Mouse (Mus musculus) cerebral cortex, adult 2 months (tissue): Measurements from ENCODE around the gene Tbc1d22a.

Experiments
- WGBS: fragments of 180-500 bp; shearing (Covaris S2); methylation state at CpG from one replicate; pipeline ENCODE4 v1.1.7; 2018; 5-methylcytosine and 5-hydroxymethylcytosine counted together

Tbc1d22a gene

DNA sequence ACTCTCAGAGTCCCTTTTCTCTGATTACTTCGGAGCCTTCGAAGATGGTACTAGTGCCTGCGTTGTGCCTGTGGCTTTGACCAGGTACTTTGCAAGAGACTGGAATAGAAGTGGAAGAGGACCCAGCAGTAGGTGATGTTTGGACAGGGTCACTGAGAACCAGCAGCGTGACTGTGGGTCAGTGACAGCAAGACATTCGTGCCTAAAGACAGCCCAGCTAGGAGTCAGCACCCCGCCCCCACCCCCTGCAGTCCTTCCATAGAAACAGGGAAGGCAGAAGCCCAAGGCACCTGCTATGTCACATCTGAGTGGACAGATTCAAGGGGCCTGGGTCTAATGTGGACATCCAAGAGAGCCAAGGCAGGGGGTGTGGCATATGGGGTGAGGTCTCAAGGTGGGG, 295.3 kb downstream of the Tbc1d22a start:
- WGBS: 73% methylated on average over 6 of the region's 6 CpGs

DNA sequence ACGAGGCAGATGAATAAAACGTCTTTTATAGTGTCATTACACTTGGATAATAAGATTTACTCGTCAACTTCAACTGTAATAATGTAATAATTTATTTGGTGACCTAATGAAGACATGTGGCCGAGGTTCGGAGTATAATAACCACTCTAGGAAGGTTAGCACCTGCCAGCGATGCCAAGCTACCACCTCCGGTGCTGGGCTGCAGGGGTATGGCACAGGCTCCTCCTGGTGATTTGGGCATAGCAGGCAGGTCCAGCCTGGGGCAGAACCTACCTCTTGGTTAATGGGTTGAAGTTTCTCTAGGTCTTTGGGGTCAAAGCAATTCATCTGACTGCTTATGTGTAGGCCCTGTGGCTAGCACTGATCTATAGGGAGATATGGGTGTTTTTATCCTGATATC, 296.9 kb downstream of the Tbc1d22a start:
- WGBS: 90% methylated on average over 7 of the region's 7 CpGs

DNA sequence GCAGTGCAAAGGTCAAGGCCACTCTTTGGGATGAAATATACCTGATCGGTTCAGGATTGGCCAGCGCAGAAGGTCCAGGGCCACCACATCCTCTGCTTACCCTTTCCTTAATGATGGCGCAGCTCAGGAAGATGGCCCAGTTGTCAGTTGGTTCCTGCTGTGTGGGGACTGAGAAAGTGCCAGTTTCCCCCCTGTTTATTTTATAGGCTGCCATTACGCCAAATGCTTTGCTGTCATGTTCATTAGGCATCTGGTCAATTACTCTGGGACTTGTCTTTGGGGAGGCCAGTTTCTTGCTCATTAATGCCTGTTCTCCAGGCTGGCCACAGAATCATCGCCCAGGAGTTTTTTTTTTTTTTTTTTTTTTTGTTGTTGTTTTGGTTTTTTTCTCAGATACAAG, 299.1 kb downstream of the Tbc1d22a start:
- WGBS: 94% methylated on average over 5 of the region's 5 CpGs

DNA sequence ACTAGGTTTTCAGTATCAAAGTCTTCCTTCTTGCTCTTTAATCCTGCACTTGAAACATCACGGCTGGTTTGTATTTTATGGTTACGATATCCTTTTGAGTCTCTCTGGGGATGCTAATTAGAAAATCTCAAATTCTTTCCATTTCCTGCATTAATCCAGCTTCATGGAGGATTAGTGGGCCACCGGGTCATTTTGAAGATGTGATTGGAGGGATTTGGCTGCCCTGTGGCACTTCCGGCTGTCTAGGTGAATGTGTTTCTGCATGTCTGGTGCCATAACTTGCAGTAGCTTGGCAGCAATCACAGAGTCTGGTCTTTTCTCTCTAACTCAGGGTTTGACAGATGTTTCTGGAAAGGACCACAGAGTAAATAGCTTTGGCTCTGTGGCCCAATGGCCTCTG, 305.9 kb downstream of the Tbc1d22a start:
- 82% methylated on average over 4 of the region's 4 CpGs for WGBS

DNA sequence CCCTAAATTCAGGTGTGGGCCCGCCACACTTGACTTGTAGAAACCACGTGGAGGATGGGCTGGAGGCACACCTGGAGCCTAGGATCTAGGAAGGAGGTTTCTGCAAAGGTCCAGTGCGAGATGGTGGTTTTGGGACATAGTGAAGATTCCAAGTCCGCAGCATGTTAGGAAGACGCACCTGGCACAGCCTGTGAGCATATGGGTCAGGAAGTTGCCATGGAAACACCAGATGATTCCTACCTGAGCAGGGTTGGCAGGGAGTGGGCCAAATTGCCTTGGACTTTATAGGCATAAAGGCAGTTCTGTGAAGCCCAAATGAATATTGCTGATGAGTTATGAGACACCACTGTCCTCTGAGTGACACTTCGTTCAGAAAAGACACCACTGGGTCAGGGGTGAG, 321.1 kb downstream of the Tbc1d22a start:
- WGBS: 90% methylated on average over 6 of the region's 6 CpGs

DNA sequence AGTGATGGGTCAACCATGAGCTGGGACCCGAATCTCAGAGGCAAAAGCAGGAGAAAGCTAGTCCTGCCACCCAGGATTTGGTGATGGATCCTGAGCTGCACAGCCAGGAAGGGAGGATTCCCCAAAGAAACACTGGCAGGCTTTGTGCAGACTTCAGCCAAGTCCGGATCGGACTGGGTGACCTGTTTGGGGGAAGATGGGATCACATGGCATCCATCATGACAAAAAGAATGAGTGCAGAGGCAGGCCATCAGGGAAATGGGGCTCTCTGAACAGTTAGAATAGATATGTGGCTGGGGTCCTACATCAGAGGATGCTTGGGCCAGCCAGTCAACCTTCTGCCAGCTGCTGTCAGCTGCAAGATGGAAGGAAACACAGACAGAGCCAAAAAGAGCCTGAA, 328.1 kb downstream of the Tbc1d22a start:
- WGBS: 44% methylated on average over 3 of the region's 3 CpGs

DNA sequence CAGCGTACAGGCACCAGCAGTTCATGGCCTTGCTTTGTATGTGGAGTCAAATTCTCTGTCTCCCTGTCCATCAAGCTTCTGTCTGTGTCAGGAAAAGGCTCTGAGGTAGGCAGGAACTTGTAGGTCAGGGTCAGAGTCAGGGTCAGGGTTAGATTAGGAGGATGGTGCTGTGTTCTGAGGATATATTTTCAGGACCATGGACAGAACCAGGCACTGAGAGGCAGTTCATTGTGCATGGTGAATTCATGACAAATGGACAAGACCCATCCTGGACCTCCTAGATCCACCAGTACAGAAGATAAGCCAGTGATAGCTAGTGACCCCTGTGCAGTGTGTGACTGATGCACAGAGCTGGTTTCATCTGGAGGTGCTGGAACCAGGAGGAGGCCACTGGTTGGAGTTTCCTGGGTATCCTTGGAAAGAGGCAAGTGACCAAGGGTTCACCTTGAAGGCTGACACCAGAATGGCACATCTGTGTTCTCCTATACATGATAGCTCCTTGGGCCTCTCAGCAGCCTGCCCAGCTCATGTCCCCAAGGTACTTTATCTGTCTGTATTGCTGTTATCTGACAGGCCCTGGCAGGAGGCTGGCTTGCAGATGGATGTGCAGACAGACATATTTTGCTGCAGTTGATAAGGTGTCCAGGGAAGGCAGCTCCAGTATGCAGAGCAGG, 330.0 kb downstream of the Tbc1d22a start:
- WGBS: 95% methylated on average over 1 of the region's 1 CpGs
